8 mouse cellular contexts compared by ENCODE assay signal in the genomic region with DNA sequence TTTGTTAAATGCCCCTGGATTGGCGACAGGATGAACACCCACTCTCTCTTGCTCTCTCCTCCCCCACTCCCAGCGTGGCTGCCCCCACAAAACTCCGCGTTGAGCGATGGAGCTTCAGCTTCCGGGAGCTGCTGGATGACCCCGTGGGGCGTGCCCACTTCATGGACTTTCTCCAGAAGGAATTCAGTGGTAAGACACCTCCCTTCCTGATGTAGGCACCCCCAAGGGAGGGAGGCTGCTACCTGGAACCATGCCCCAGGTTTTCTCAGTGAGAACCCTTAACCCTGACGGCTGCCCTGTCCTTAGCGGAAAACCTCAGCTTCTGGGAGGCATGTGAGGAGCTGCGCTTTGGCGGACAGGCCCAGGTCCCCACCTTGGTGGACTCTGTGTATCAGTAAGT. TPM values are rescaled to one million over a fixed set of nuclear protein-coding genes. Genes with fewer than 3 reads are reported as not detected.
DNase-seq lines count a peak whose midpoint lies in the region; ATAC-seq and TF ChIP-seq lines count a peak whose summit lies in the region.

A gene (minus strand): TSS at position 101 of the 400 bp plus-strand sequence.

- no peaks in the 10 kb centered on the region for H3K36me3 ChIP-seq in forebrain, embryonic 14.5 days (ENCODE audit: control insufficient read depth, insufficient read depth, low read length)
- no peaks in the 10 kb centered on the region for H3K36me3 ChIP-seq in forebrain, embryonic 10.5 days (replicated peaks)
- H3K36me3 ChIP-seq in testis, adult 2 months (ENCODE audit: control insufficient read depth, insufficient read depth, low read length), result no peaks in the 10 kb centered on the region
- H3K36me3 ChIP-seq in stomach, postnatal 0 days (ENCODE audit: control insufficient read depth, insufficient read depth, low read length), result no peaks in the 10 kb centered on the region
- no peaks in the 10 kb centered on the region for H3K36me3 ChIP-seq in heart, adult 2 months (ENCODE audit: control insufficient read depth, insufficient read depth, low read length)

- no peak for DNase-seq in forebrain, embryonic 14.5 days (ENCODE audit: low spot score)
- DNase-seq in forebrain, embryonic 10.5 days (ENCODE audit: extremely low spot score, low spot score), result no peak
- DNase-seq in testis, postnatal 14 days (ENCODE audit: low spot score), result no peak
- no peak for DNase-seq in left cerebral cortex, adult 8-10 months (ENCODE audit: low spot score in 2 of 2)
- DNase-seq in stomach, postnatal 0 days (ENCODE audit: low spot score), result no peak
- no peak for DNase-seq in heart, adult 2 months
- no peak for DNase-seq in retina, postnatal 1 day

- no peak within 1 kb of the TSS for H3K4me3 ChIP-seq in forebrain, embryonic 14.5 days (ENCODE audit: low read depth, low read length)
- H3K4me3 ChIP-seq in forebrain, embryonic 10.5 days, result no peak within 1 kb of the TSS
- H3K4me3 ChIP-seq in testis, adult 2 months (ENCODE audit: control insufficient read depth, low read depth, low read length), result peak within 1 kb of the TSS; percentile 10; the same call in 1 of the 2 replicates
- no peak within 1 kb of the TSS for H3K4me3 ChIP-seq in stomach, postnatal 0 days (ENCODE audit: low read depth, low read length)
- no peak within 1 kb of the TSS for H3K4me3 ChIP-seq in heart, adult 2 months

- H3K4me2 ChIP-seq in forebrain, embryonic 14.5 days (ENCODE audit: low read length), result no peak within 1 kb of the TSS
- no peak within 1 kb of the TSS for H3K4me2 ChIP-seq in stomach, postnatal 0 days (replicated peaks; ENCODE audit: low read depth)

- intact Hi-C loops in heart, adult 2 months (cut with DNase I), result no loop called here

- TF ChIP-seq CTCF in testis, adult 2 months (IDR thresholded peaks at IDR 0.05; ENCODE audit: control insufficient read depth, insufficient read depth, insufficient replicate concordance, low read depth, low read length), result no peak
- no peak for TF ChIP-seq CTCF in stomach, postnatal 0 days (IDR thresholded peaks at IDR 0.05; ENCODE audit: low read depth)
- TF ChIP-seq CTCF in heart, adult 2 months (IDR thresholded peaks at IDR 0.05), result no peak

- peaks cover 24% of the 10 kb centered on the region for H3K27me3 ChIP-seq in forebrain, embryonic 14.5 days (replicated peaks; ENCODE audit: control insufficient read depth, insufficient read depth, low read length)
- peaks cover 37% of the 10 kb centered on the region for H3K27me3 ChIP-seq in forebrain, embryonic 10.5 days (ENCODE audit: poor library complexity, severe bottlenecking)
- no peaks in the 10 kb centered on the region for H3K27me3 ChIP-seq in testis, adult 2 months (ENCODE audit: control insufficient read depth, insufficient read depth, low read length)
- H3K27me3 ChIP-seq in stomach, postnatal 0 days (ENCODE audit: control insufficient read depth, insufficient read depth, low read length), result no peaks in the 10 kb centered on the region
- H3K27me3 ChIP-seq in heart, adult 2 months (ENCODE audit: control insufficient read depth, insufficient read depth, low read length), result peaks cover 4% of the 10 kb centered on the region; the same call in 1 of the 2 replicates

- no peak within 1 kb of the TSS for H3K9ac ChIP-seq in forebrain, embryonic 14.5 days (ENCODE audit: low read length)
- no peak within 1 kb of the TSS for H3K9ac ChIP-seq in stomach, postnatal 0 days (ENCODE audit: low read length)
- H3K9ac ChIP-seq in heart, adult 2 months (ENCODE audit: low read depth, low read length), result no peak within 1 kb of the TSS

- TF ChIP-seq POLR2A in testis, adult 2 months (IDR thresholded peaks at IDR 0.05; ENCODE audit: control insufficient read depth, low read depth, low read length), result no peak
- TF ChIP-seq POLR2A in heart, adult 2 months (IDR thresholded peaks at IDR 0.05; ENCODE audit: insufficient read depth, low read depth, low read length), result no peak

- TF ChIP-seq EP300 in stomach, postnatal 0 days (optimal IDR thresholded peaks at IDR 0.05), result no peak
- TF ChIP-seq EP300 in heart, adult 2 months (IDR thresholded peaks at IDR 0.05; ENCODE audit: insufficient read depth, low read depth, low read length), result no peak

- 86% methylated on average over 12 of the region's 12 CpGs for WGBS in forebrain, embryonic 14.5 days
- WGBS in forebrain, embryonic 10.5 days, result 93% methylated on average over 12 of the region's 12 CpGs
- 86% methylated on average over 12 of the region's 12 CpGs for WGBS in stomach, postnatal 0 days
- 77% methylated on average over 12 of the region's 12 CpGs for WGBS in heart, adult 2 months

- H3K27ac ChIP-seq in forebrain, embryonic 14.5 days (ENCODE audit: low read depth, low read length), result no peak within 1 kb of the TSS
- H3K27ac ChIP-seq in forebrain, embryonic 10.5 days, result no peak within 1 kb of the TSS
- peak within 1 kb of the TSS; percentile 60 for H3K27ac ChIP-seq in testis, adult 2 months (ENCODE audit: control insufficient read depth, insufficient read depth, low read depth, low read length)
- no peak within 1 kb of the TSS for H3K27ac ChIP-seq in stomach, postnatal 0 days (replicated peaks)
- no peak within 1 kb of the TSS for H3K27ac ChIP-seq in heart, adult 2 months

- ATAC-seq in forebrain, embryonic 14.5 days, result no peak
- ATAC-seq in stomach, postnatal 0 days (ENCODE audit: low FRiP score, low TSS enrichment), result no peak

- H3K79me2 ChIP-seq in heart, adult 2 months (replicated peaks; ENCODE audit: control insufficient read depth, insufficient read depth, low read length), result no peaks in the 10 kb centered on the region

- H3K9me3 ChIP-seq in forebrain, embryonic 14.5 days (replicated peaks; ENCODE audit: control insufficient read depth, low read length), result no peaks in the 10 kb centered on the region
- no peaks in the 10 kb centered on the region for H3K9me3 ChIP-seq in forebrain, embryonic 10.5 days
- H3K9me3 ChIP-seq in stomach, postnatal 0 days (ENCODE audit: control insufficient read depth, low read length), result no peaks in the 10 kb centered on the region

- H3K4me1 ChIP-seq in forebrain, embryonic 14.5 days (ENCODE audit: control insufficient read depth, insufficient read depth, low read length), result peaks cover 6% of the 10 kb centered on the region; the same call in 1 of the 2 replicates
- peaks cover 26% of the 10 kb centered on the region for H3K4me1 ChIP-seq in forebrain, embryonic 10.5 days
- H3K4me1 ChIP-seq in testis, adult 2 months (ENCODE audit: control insufficient read depth, insufficient read depth, low read length), result peaks cover 33% of the 10 kb centered on the region
- H3K4me1 ChIP-seq in stomach, postnatal 0 days (replicated peaks; ENCODE audit: control insufficient read depth, insufficient read depth), result no peaks in the 10 kb centered on the region
- H3K4me1 ChIP-seq in heart, adult 2 months (ENCODE audit: control insufficient read depth, insufficient read depth, low read length), result no peaks in the 10 kb centered on the region

RNA-seq across cellular contexts. Expression of the gene that starts here (rescaled TPM):
- polyA plus RNA-seq in forebrain, embryonic 14.5 days (2014; fragmentation: Nextera tagmentation; extraction: Ambion mirVana), result 33.8 and 44.4 TPM in 2 replicates
- 6.6 and 6.7 TPM in 2 replicates for polyA plus RNA-seq in forebrain, embryonic 10.5 days (2016; fragmentation: Nextera tagmentation; extraction: Ambion mirVana)
- 5.0 and 6.4 TPM in 2 replicates for polyA plus RNA-seq in testis, adult 2 months (2012; rRNA removed)
- total RNA-seq in left cerebral cortex, adult 8-10 months (2022), result 10 to 100 TPM; 86.9 to 98.2 (median 93.2) TPM
- 133 and 139 TPM in 2 replicates for polyA plus RNA-seq in stomach, postnatal 0 days (2015; fragmentation: Nextera tagmentation; extraction: Ambion mirVana)
- under 1 TPM; 0.36 to 0.47 TPM for total RNA-seq in heart, adult 2 months (2021)
- 1.00 and 1.5 TPM in 2 replicates for polyA plus RNA-seq in heart, adult 2 months (2012; rRNA removed)

Comparison
In these comparisons a context has a peak if more than half of its experiments do, and no peak if none do; other contexts are left out.
1. RNA of the gene that starts here (total RNA-seq): 86.9 to 98.2 TPM in left cerebral cortex, adult 8-10 months; 0.36 to 0.47 TPM in heart, adult 2 months; every median in the first group is over 10 times any median in the second.